Mouse (Mus musculus) ES-CJ7 (cell line): ENCODE measurements at regions not wholly inside any gene's neighbourhood (a gene's known extent, or its start where the extent isn't known, plus 50 kb on each side); places are given as distances from the start of the nearest gene placed in this dataset.

ENCODE experiments used
- DNase-seq: peaks from one replicate; pipeline ENCODE4 v3.0.0; 2011; ENCODE audit warnings: low read depth, low spot score

DNA sequence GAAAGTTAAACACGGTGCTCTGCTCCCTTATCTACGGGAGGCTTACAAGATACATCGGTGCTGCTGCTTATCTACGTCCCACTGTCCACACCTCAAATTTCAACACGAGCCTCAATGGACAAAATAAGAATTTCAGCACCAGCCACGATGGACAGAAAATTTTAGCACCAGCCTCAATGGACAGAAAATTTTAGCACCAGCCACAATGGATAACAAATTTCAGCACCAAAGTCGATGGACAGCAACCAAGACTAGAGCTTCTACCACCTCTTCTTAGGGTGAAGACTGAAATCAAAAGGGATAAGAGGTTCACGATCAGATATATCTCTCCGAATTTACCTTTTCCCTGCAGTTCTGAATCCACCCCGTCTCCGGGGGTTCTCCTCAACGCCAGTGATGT is 387.7 kb upstream of the Brinp3 start:
- peak; percentile 53 for DNase-seq
